In the genomic region with DNA sequence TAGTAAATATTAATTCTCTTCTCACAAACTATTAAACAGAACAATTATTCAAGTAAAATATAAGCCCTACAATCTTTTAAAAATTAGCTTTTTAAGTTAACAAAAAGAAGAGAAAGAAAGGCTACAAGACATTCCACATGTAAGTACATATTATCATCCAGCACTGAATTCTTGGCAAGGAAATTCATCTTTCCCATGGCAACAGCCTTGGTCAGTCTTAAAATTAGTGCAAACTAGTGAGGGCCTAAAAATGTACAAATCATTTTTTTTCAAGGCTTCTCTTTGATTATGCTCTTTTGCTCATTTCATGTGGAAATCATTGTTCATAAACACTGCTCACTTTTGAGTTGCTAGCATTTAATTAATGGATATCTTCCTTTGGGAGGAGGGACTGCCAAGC, we compare ENCODE assay signal across 19 mouse cellular contexts.
DNase-seq lines count a peak whose midpoint lies in the region; ATAC-seq and TF ChIP-seq lines count a peak whose summit lies in the region.
"Had no signal": no experiment of that assay in that cellular context is flagged by ENCODE, and none has a peak within 500 bp of the region (broad histone marks: within the 10 kb centered on the region; RNA-seq: fewer than 3 reads in every experiment).

No protein-coding gene starts in this region.

- no peak for ATAC-seq in lung, embryonic 14.5 days (ENCODE audit: insufficient read depth)
- ATAC-seq: hindbrain, embryonic 16.5 days had no signal

- peak; percentile 51 for DNase-seq in adrenal gland, adult 2 months
- no peak for DNase-seq in adrenal gland, postnatal 25 days
- DNase-seq in lung, embryonic 14.5 days = peak; percentile 48
- no peak for DNase-seq in lung, postnatal 4 days
- DNase-seq in testis, postnatal 14 days (ENCODE audit: low spot score) = peak; percentile 11
- no peak for DNase-seq in testis, postnatal 10 days (ENCODE audit: low spot score)
- no peak for DNase-seq in frontal cortex, postnatal 36 days (ENCODE audit: low spot score in 2 of 2)
- no peak for DNase-seq in embryonic facial prominence, embryonic 10.5 days (ENCODE audit: low spot score)
- DNase-seq: cerebellum, adult 9-10 months; cerebellum, postnatal 25 days; gastrocnemius, postnatal 36 days; heart, adult 11 months; heart, postnatal 36 days; kidney, adult 11 months had no signal

- H3K4me3 ChIP-seq in lung, embryonic 14.5 days (ENCODE audit: low read depth, low read length) = no peak overlapping the region
- no peak overlapping the region for H3K4me3 ChIP-seq in embryonic facial prominence, embryonic 10.5 days
- H3K4me3 ChIP-seq: embryonic facial prominence, embryonic 13.5 days; forebrain, embryonic 12.5 days; heart, embryonic 13.5 days; hindbrain, embryonic 12.5 days had no signal

- H3K4me2 ChIP-seq in lung, embryonic 14.5 days = no peak overlapping the region
- H3K4me2 ChIP-seq: embryonic facial prominence, embryonic 13.5 days; forebrain, embryonic 12.5 days; heart, embryonic 13.5 days; hindbrain, embryonic 12.5 days had no signal

- H3K4me1 ChIP-seq in lung, embryonic 14.5 days (ENCODE audit: insufficient read depth) = no peaks in the 10 kb centered on the region
- no peaks in the 10 kb centered on the region for H3K4me1 ChIP-seq in embryonic facial prominence, embryonic 10.5 days
- H3K4me1 ChIP-seq: embryonic facial prominence, embryonic 13.5 days; heart, embryonic 13.5 days; hindbrain, embryonic 12.5 days had no signal

- no peak overlapping the region for H3K27ac ChIP-seq in lung, embryonic 14.5 days (ENCODE audit: low read depth)
- no peak overlapping the region for H3K27ac ChIP-seq in embryonic facial prominence, embryonic 10.5 days (replicated peaks)
- H3K27ac ChIP-seq: embryonic facial prominence, embryonic 13.5 days; forebrain, embryonic 12.5 days; heart, embryonic 13.5 days; hindbrain, embryonic 12.5 days had no signal

- H3K9ac ChIP-seq in lung, embryonic 14.5 days = no peak overlapping the region
- H3K9ac ChIP-seq: embryonic facial prominence, embryonic 13.5 days; forebrain, embryonic 12.5 days; heart, embryonic 13.5 days; hindbrain, embryonic 12.5 days had no signal

- H3K36me3 ChIP-seq in lung, embryonic 14.5 days (ENCODE audit: insufficient read depth) = peaks cover 10% of the 10 kb centered on the region; the same call in 1 of the 2 replicates
- peaks cover 32% of the 10 kb centered on the region for H3K36me3 ChIP-seq in embryonic facial prominence, embryonic 10.5 days (replicated peaks)

- no peaks in the 10 kb centered on the region for H3K9me3 ChIP-seq in lung, embryonic 14.5 days (ENCODE audit: low read depth, low read length)
- H3K9me3 ChIP-seq in embryonic facial prominence, embryonic 10.5 days = no peaks in the 10 kb centered on the region
- H3K9me3 ChIP-seq: embryonic facial prominence, embryonic 13.5 days; forebrain, embryonic 12.5 days; heart, embryonic 13.5 days; hindbrain, embryonic 12.5 days had no signal

- H3K27me3 ChIP-seq in lung, embryonic 14.5 days (ENCODE audit: insufficient read depth, low read length) = no peaks in the 10 kb centered on the region
- H3K27me3 ChIP-seq in embryonic facial prominence, embryonic 10.5 days (replicated peaks; ENCODE audit: low read depth, poor library complexity, severe bottlenecking) = no peaks in the 10 kb centered on the region
- H3K27me3 ChIP-seq: embryonic facial prominence, embryonic 13.5 days; forebrain, embryonic 12.5 days; heart, embryonic 13.5 days; hindbrain, embryonic 12.5 days had no signal

- no peak for TF ChIP-seq CTCF in lung, embryonic 14.5 days (IDR thresholded peaks at IDR 0.05; ENCODE audit: low read depth)

Comparison
In these comparisons a context has a peak if more than half of its experiments do, and no peak if none do; other contexts are left out.
1. DNase-seq: peak in adrenal gland, adult 2 months (single experiment), lung, embryonic 14.5 days (single experiment) and testis, postnatal 14 days (single experiment); none in adrenal gland, postnatal 25 days (single experiment), lung, postnatal 4 days (0 of 2), testis, postnatal 10 days (single experiment), frontal cortex, postnatal 36 days (0 of 2) and embryonic facial prominence, embryonic 10.5 days (single experiment).